Mouse (Mus musculus) neural tube, embryonic 15.5 days (tissue): Measurements from ENCODE around the gene Hpd. TPM values are rescaled to one million over a fixed set of nuclear protein-coding genes. Genes with fewer than 3 reads are reported as not detected.
"Not testable (repeated sequence)": the region's sequence is repeated elsewhere in the genome, so short reads cannot be mapped to it uniquely, and the experiment has no call there.

ENCODE experiments used
- ATAC-seq: fragments of 200-750 bp; cut with Nextera tagmentation; 2 replicates; pipeline ENCODE4 v1.8.0; 2017; ENCODE audit warnings: mild to moderate bottlenecking, moderate TSS enrichment, moderate library complexity; ENCODE audit not compliant: low FRiP score
- H3K27ac ChIP-seq: fragments of 300-500 bp; sonication (generic); replicated peaks from 2 replicates; pipeline ENCODE4 v1.5.1; 2015; ENCODE audit warnings: mild to moderate bottlenecking, inconsistent platforms
- H3K27me3 ChIP-seq: fragments of 300-500 bp; sonication (generic); replicated peaks from 2 replicates; pipeline ENCODE4 v1.6.1; 2015; ENCODE audit warnings: inconsistent platforms
- H3K36me3 ChIP-seq: fragments of 300-500 bp; sonication (generic); 2 replicates; pipeline ENCODE4 v1.6.1; 2015; ENCODE audit warnings: inconsistent platforms
- H3K4me1 ChIP-seq: fragments of 300-500 bp; sonication (generic); 2 replicates; pipeline ENCODE4 v1.6.1; 2015; ENCODE audit warnings: inconsistent platforms
- H3K4me2 ChIP-seq: fragments of 300-500 bp; sonication (generic); 2 replicates; pipeline ENCODE4 v1.6.1; 2015; ENCODE audit warnings: inconsistent platforms, mild to moderate bottlenecking, moderate library complexity
- H3K4me3 ChIP-seq: fragments of 300-500 bp; sonication (generic); replicated peaks from 2 replicates; pipeline ENCODE4 v1.5.1; 2015; ENCODE audit warnings: mild to moderate bottlenecking, inconsistent platforms
- H3K9ac ChIP-seq: fragments of 300-500 bp; sonication (generic); replicated peaks from 2 replicates; pipeline ENCODE4 v1.6.1; 2015; ENCODE audit warnings: mild to moderate bottlenecking, inconsistent platforms
- H3K9me3 ChIP-seq: fragments of 300-500 bp; sonication (generic); replicated peaks from 2 replicates; pipeline ENCODE4 v1.6.1; 2016; ENCODE audit warnings: inconsistent platforms
- WGBS: fragments of 180-500 bp; shearing (Covaris S2); methylation state at CpG from one replicate; pipeline ENCODE4 v1.1.7; 2015; ENCODE audit warnings: mixed read lengths; 5-methylcytosine and 5-hydroxymethylcytosine counted together
- polyA plus RNA-seq: library from polyadenylated mRNA; unstranded; fragments of >200 nt; fragmentation: Nextera tagmentation; extraction: Ambion mirVana; gene quantifications from 2 replicates; pipeline ENCODE4 v1.2.1, GENCODE M21; 2015

Gene Hpd
- polyA plus RNA-seq: 0.50 TPM in 1 of 2 replicates, not detected in the other

DNA sequence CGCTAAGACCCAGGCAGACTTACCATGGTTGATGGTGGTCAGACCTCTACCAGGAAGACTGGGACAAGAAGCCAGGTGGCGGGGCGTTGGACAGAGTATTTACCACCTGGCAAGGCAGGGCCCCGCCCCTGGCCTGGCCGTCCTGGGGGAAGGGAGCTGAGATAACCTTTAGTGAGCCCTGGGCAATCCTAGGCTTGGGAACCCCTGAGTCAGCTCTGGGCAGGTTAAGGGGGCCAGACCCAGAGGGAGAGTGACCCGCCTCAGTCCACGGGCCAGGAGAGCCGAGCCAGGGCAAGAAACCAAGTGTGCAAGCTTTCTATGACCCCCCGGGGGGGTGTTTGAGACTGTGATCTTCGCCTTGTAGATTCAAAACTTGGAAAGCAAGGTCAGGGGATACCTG, at the start of gene Hpd:
TSS of gene Hpd (minus strand) at position 77 of the 400 bp plus-strand sequence.
- no peak within 1 kb of the TSS for H3K27ac ChIP-seq
- H3K9me3 ChIP-seq: no peaks in the 10 kb centered on the region
- no peak within 1 kb of the TSS for H3K9ac ChIP-seq
- H3K4me3 ChIP-seq: no peak within 1 kb of the TSS
- no peak within 1 kb of the TSS for H3K4me2 ChIP-seq
- no peaks in the 10 kb centered on the region for H3K4me1 ChIP-seq
- ATAC-seq: no peak
- H3K27me3 ChIP-seq: no peaks in the 10 kb centered on the region
- H3K36me3 ChIP-seq: no peaks in the 10 kb centered on the region
- WGBS: 86% methylated on average over 10 of the region's 10 CpGs

- no peak overlapping the region for H3K27ac ChIP-seq
- H3K4me1 ChIP-seq: peaks cover 21% of the 10 kb centered on the region
- H3K9ac ChIP-seq: no peak overlapping the region
- no peak overlapping the region for H3K4me2 ChIP-seq
- peaks cover 28% of the 10 kb centered on the region for H3K36me3 ChIP-seq
- H3K9me3 ChIP-seq: no peaks in the 10 kb centered on the region
- ATAC-seq: no peak
- 97% methylated on average over 2 of the region's 2 CpGs for WGBS
- no peak overlapping the region for H3K4me3 ChIP-seq
- no peaks in the 10 kb centered on the region for H3K27me3 ChIP-seq
Observed at GRCm38 (mm10) chr5:123232180-123232579, 49.7 kb upstream of the Hpd start.

DNA sequence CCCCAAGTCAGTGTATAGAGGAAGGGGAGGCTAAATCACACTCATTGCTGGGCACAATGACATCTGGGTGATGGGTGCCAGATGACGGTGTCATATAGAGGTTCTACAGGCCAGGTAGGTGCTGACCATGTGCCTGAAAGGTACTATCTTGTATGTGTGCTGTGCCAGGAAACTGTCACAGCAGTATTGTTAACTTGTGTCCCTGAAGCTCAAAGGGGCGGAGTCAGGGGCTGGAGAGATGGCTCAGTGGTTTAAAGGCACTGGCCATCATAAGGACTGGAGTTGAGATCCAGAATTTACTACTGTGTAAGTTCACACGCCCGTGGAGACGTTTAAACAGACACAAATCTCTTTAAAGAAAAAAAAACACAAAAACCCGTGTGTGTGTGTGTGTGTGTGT, 46.8 kb upstream of the Hpd start:
- 88% methylated on average over 6 of the region's 6 CpGs for WGBS
- no peak for ATAC-seq
- peak overlapping the region; percentile 66 for H3K4me3 ChIP-seq

GRCm38 (mm10) chr5:123228524-123228922, 46.0 kb upstream of the Hpd start:
- H3K27me3 ChIP-seq: no peaks in the 10 kb centered on the region
- H3K4me2 ChIP-seq: peak overlapping the region; percentile 72
- peaks cover 17% of the 10 kb centered on the region for H3K4me1 ChIP-seq
- ATAC-seq: no peak
- H3K36me3 ChIP-seq: peaks cover 5% of the 10 kb centered on the region; the same call in 1 of the 2 replicates
- no peak overlapping the region for H3K27ac ChIP-seq
- peak overlapping the region; percentile 66 for H3K4me3 ChIP-seq
- WGBS: 7% methylated on average over 15 of the region's 15 CpGs
- peak overlapping the region; percentile 74 for H3K9ac ChIP-seq
- no peaks in the 10 kb centered on the region for H3K9me3 ChIP-seq

More for the DNA sequence above, 46.8 kb upstream of the Hpd start:
- no peak overlapping the region for H3K27ac ChIP-seq
- peaks cover 17% of the 10 kb centered on the region for H3K4me1 ChIP-seq
- H3K36me3 ChIP-seq: peaks cover 7% of the 10 kb centered on the region; the same call in 1 of the 2 replicates
- peak overlapping the region; percentile 72 for H3K4me2 ChIP-seq
- H3K9ac ChIP-seq: no peak overlapping the region
- H3K27me3 ChIP-seq: no peaks in the 10 kb centered on the region
- H3K9me3 ChIP-seq: no peaks in the 10 kb centered on the region

- peak; percentile 90 for ATAC-seq
- Histone ChIP-seq H3K36me3 (peaks cover 5% of the 10 kb centered on the region; the same call in 1 of the 2 replicates), H3K9ac (peak overlapping the region; percentile 74), H3K27me3 (no peaks in the 10 kb centered on the region), H3K27ac (no peak overlapping the region; the same call in 1 of the 2 replicates), H3K4me3 (peak overlapping the region; percentile 66), H3K4me1 (peaks cover 17% of the 10 kb centered on the region), H3K4me2 (peak overlapping the region; percentile 72), H3K9me3 (no peaks in the 10 kb centered on the region)
- 2% methylated on average over 42 of the region's 42 CpGs for WGBS
Observed at GRCm38 (mm10) chr5:123227762-123228523, 45.4 kb upstream of the Hpd start.

GRCm38 (mm10) chr5:123226851-123227250, 44.3 kb upstream of the Hpd start:
- ATAC-seq: no peak
- no peak overlapping the region for H3K4me2 ChIP-seq
- H3K27me3 ChIP-seq: no peaks in the 10 kb centered on the region
- H3K36me3 ChIP-seq: peaks cover 5% of the 10 kb centered on the region; the same call in 1 of the 2 replicates
- H3K4me1 ChIP-seq: peaks cover 17% of the 10 kb centered on the region
- H3K4me3 ChIP-seq: no peak overlapping the region
- no peaks in the 10 kb centered on the region for H3K9me3 ChIP-seq
- H3K27ac ChIP-seq: no peak overlapping the region
- 91% methylated on average over 7 of the region's 7 CpGs for WGBS
- H3K9ac ChIP-seq: no peak overlapping the region

DNA sequence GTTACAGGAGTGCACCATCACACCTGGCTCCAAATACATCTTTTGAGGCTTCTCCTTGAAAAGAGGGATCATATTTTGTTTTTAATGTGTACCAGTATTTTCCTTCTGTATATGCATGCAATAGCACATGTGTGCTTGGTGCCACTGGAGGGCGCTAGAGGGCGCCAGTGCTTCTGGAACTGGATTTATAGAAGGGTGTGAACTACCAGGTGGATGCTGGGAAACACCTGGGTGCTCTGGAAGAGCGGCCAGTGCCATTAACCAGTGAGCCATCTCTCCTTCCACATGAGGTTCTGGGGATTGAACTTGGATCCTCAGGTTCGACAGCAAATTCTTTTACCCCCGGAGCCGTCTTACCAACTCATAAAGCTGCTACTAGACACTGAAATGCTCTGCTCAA, 41.3 kb upstream of the Hpd start:
- not testable (repeated sequence) for ATAC-seq, H3K9me3 ChIP-seq, H3K27ac ChIP-seq, H3K4me3 ChIP-seq, H3K4me1 ChIP-seq, H3K36me3 ChIP-seq, H3K4me2 ChIP-seq, H3K27me3 ChIP-seq, H3K9ac ChIP-seq
- WGBS: 56% methylated on average over 6 of the region's 6 CpGs

- 91% methylated on average over 4 of the region's 4 CpGs for WGBS
- no peak overlapping the region for H3K4me3 ChIP-seq
- no peaks in the 10 kb centered on the region for H3K27me3 ChIP-seq
- no peaks in the 10 kb centered on the region for H3K9me3 ChIP-seq
- no peaks in the 10 kb centered on the region for H3K36me3 ChIP-seq
- H3K27ac ChIP-seq: no peak overlapping the region
- no peak overlapping the region for H3K9ac ChIP-seq
- H3K4me2 ChIP-seq: no peak overlapping the region
- no peak for ATAC-seq
- no peaks in the 10 kb centered on the region for H3K4me1 ChIP-seq
Observed at GRCm38 (mm10) chr5:123223051-123223410, 40.5 kb upstream of the Hpd start.

DNA sequence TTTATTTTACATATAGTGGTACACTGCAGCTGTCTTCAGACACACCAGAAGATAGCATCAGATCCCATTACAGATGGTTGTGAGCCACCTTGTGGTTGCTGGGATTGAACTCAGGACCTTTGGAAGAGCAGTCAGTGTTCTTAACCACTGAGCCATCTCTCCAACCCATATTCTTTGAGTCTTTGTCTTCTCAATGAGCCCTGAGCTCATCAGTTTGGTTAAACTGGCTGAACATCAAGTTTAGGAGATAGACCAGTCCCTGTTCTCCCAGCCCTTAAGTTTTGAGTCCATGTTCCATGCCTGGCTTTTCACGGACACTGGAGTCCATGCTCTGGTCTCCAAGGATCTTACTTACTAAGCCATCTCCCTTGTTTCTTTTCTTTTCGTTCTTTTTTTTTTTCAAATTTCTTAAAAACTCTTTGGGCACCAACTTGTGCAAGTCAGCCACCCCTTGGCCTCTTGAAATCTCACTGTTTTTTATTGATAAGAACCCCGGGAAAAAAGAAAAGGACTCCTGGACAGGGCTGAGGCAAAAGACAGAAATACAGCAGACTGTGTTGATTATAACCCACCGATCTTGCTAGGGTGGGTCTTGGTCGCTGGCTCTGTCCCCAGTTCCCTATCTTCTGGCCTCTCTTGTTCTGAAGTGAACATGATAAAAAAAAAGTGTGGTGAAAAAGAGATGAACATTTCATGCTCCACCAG, 40.0 kb upstream of the Hpd start:
- H3K27ac ChIP-seq, H3K9ac ChIP-seq, H3K4me1 ChIP-seq, H3K27me3 ChIP-seq, H3K4me3 ChIP-seq, H3K9me3 ChIP-seq, H3K4me2 ChIP-seq, H3K36me3 ChIP-seq, ATAC-seq: not testable (repeated sequence)
- 85% methylated on average over 4 of the region's 5 CpGs for WGBS

DNA sequence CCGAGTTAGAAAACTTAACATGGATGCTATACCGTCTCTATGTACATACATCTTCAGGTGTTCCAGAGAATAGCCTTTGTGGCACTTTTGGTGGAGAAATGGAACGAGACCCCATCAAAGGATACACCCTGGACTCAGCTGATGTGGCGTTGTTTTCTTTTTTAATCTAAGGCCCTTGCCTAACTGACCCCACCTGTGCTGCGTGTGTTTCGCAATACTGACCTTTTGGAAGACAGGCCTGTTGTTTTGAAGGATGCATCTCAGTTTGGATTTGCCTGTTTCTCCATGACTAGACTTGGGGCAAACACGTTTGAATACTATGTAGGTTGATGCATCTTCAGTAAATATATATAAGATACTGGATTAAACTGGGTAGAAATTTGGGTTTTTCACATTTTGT, 21.1 kb upstream of the Hpd start:
- not testable (repeated sequence) for ATAC-seq, H3K9me3 ChIP-seq, H3K4me1 ChIP-seq, H3K27ac ChIP-seq, H3K36me3 ChIP-seq, H3K4me3 ChIP-seq, H3K9ac ChIP-seq, H3K4me2 ChIP-seq, H3K27me3 ChIP-seq
- 92% methylated on average over 7 of the region's 7 CpGs for WGBS

DNA sequence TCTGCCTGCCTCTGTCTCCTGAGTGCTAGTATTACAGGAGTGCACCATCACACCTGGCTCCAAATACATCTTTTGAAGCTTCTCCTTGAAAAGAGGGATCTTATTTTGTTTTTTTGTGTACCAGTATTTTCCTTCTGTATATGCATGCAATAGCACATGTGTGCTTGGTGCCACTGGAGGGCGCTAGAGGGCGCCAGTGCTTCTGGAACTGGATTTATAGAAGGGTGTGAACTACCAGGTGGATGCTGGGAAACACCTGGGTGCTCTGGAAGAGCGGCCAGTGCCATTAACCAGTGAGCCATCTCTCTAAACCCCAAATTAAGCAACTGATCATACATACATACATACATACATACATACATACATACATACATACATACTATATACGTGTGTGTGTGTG, 20.2 kb upstream of the Hpd start:
- H3K4me1 ChIP-seq, H3K4me2 ChIP-seq, H3K27me3 ChIP-seq, H3K9ac ChIP-seq, H3K36me3 ChIP-seq, H3K4me3 ChIP-seq, ATAC-seq, H3K27ac ChIP-seq, H3K9me3 ChIP-seq: not testable (repeated sequence)
- 49% methylated on average over 4 of the region's 4 CpGs for WGBS

- Histone ChIP-seq H3K9me3 (no peaks in the 10 kb centered on the region), H3K4me2 (no peak overlapping the region), H3K27me3 (no peaks in the 10 kb centered on the region), H3K27ac (no peak overlapping the region), H3K4me3 (no peak overlapping the region), H3K4me1 (no peaks in the 10 kb centered on the region), H3K36me3 (no peaks in the 10 kb centered on the region), H3K9ac (no peak overlapping the region)
- 87% methylated on average over 5 of the region's 5 CpGs for WGBS
- no peak for ATAC-seq
Observed at GRCm38 (mm10) chr5:123201987-123202386, 19.5 kb upstream of the Hpd start.
